Mouse (Mus musculus): ENCODE measurements around the gene Lage3.

DNA sequence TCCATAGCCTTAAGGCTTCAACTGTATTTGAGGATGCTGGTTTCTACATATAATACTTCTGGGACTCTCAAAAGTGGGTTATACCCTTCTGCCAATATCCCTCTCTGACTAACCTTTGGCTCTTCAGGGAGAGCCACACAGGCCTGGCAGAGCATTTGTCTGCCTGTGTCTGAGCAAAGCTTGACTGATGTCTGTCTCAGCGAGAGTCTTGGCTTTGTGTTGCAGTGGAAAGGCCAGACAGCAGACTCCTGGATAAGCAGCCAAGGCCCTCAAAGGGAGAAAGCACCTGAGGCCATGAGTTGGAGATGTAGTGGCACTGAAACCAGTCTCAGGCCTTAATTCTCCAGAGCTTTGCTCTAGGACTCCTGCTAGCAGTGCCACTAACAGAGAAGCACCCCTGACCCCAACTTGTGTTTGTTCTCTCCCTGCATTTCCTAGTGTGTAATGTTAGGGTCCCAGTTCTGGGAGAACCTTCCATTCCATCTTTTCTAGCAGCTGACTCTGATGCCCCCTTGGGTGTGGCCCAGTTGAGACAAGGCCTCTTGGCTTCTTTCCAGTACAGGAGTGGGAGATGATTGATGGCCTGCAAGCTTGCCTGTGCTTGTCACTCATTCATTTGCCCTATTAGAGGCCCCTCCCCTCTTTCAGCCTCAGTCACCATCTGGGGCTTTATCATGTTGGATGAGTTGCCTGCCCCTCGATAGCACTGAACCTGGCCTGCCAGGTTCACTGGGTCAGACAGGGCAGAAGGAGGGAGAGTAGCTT lies 23.1 kb downstream of the Lage3 start:
- TF ChIP-seq POLR2A (IDR thresholded peaks at IDR 0.05; ENCODE audit: borderline replicate concordance, control insufficient read depth, low read depth, low read length) (no peak), CTCF (IDR thresholded peaks at IDR 0.05; ENCODE audit: control insufficient read depth, insufficient read depth, low read length) (no peak)
